Mouse (Mus musculus): ENCODE results near the gene Atxn1.

The Atxn1 gene

DNA sequence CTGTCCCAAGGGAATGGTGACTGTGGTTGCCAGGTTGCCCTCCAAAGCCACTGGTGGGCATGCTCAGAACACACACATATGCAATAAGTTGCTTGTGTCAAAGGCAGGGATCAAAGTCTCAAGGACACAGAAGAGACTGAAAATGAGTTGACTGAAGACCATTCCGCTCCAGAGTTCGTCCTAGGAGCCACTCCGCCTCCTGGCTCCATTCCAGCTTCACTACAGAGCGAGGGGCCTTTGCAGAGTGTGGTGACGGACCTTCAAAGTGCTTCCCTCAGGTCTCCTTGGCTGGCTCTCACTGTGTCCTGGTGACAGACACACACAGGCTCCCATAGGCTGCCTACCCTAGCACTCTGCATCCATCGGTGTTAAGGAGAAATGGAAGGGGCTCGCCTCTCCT is 411.1 kb downstream of the Atxn1 start:
- DNase-seq = peak; percentile 70

DNA sequence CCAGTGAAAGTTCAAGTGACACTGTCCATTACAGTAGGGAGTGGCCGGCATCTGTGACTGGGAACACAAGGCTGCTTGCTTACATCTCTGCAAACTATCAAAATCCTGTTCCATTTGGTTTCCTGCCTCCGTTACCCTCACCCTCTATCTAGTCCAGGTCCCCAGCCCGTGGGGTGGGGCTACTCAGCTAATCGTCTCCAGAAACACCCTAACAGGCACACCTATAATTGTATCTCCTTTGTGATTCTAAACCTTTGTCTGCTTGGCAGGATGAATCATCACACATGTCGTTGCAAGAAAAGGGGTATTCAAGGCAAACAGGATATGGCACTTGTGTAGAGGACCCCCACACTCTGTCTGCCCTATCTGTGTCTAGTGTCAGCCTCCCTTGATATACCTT is 417.3 kb downstream of the Atxn1 start:
- no peak for DNase-seq

DNA sequence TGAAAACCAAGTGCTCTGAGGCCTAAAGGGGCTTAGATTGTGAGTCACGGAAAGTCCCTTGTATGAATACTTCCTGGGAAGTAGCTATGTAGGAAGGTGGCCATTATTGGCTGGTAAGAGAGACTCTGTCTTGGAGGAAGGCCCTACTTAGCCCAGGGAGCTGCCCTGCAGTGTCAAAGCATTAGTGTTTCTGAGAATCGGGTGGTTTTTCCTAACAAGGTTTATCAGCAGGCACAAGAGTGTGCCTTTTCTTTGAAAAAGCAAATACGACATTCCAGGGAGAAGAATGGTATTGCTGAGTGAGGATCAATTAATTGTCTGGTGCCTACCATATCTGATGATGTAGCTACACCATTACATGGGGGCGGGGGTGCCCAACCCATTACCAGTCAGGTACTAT is 417.9 kb downstream of the Atxn1 start:
- no peak for DNase-seq

- DNase-seq = no peak
These were observed 418.8 kb downstream of the Atxn1 start for GRCm38 (mm10) chr13:45545974-45546373.

- peak; percentile 83 for DNase-seq
These were observed 425.6 kb downstream of the Atxn1 start for GRCm38 (mm10) chr13:45539205-45539568.

- DNase-seq = peak; percentile 66
These were observed 426.1 kb downstream of the Atxn1 start for GRCm38 (mm10) chr13:45538532-45539204.

GRCm38 (mm10) chr13:45538091-45538490 is 426.7 kb downstream of the Atxn1 start:
- DNase-seq = no peak

- no peak for DNase-seq
These were observed 427.7 kb downstream of the Atxn1 start for GRCm38 (mm10) chr13:45537110-45537509.

DNA sequence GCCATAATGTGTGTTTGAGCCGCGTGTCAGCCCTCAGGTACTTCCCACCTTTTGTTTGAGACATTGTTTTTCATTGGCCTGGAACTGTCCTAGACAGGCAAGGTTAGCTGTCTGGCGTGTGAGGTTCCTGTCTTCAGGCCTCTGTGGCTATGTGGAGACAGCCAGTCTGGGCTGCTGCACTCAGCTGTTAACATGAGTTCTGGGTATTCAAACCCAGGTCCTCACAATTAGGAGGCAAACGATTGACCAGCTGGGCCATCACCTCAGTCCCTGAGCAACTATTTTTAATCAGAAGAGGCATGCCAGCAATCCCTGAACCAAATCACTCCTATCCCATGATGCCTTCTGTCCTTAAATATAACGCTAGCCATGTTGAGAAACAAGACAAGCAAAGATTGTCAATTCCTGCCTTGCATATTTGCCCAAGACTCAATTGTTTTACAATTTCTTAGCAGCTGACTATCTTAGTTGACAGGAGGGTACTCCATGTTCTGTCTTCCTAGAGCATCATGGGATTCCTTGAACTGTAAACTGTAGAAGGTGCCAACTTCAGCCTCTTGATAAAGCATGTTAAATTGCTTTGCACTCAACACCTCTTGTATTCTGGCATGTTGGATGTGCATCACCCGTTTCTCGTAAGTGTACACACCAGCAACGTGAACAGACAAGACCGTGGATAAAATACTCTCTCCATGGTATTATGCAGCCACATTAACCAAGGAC is 428.9 kb downstream of the Atxn1 start:
- no peak for DNase-seq

GRCm38 (mm10) chr13:45530754-45531153 is 434.1 kb downstream of the Atxn1 start:
- no peak for DNase-seq

DNA sequence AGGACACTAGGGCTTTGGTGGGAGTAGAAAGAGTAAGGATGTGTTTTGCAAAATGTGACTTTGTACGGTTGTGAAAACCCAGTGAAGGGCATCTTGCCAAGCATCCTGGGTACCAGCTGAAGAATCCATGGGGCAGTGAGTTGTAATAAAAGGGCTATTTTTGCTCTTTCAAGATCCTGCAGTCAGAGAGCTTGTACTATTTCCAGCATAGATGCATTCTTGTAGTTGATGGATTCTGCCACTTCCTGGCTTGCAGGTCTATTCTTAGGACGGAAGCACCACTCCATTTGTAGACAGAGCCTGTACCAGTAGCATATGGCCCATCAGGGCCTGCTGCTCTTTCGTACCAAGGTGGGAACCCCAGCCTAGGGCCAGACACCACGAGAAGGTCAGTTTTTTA is 436.0 kb downstream of the Atxn1 start:
- no peak for DNase-seq

- no peak for DNase-seq
These were observed 437.4 kb downstream of the Atxn1 start for GRCm38 (mm10) chr13:45527232-45527964.

- DNase-seq = peak; percentile 84
These were observed 438.6 kb downstream of the Atxn1 start for GRCm38 (mm10) chr13:45526230-45526629.

- DNase-seq = no peak
These were observed 439.9 kb downstream of the Atxn1 start for GRCm38 (mm10) chr13:45524791-45525435.

- DNase-seq = peak; percentile 47
These were observed 440.5 kb downstream of the Atxn1 start for GRCm38 (mm10) chr13:45524305-45524704.

DNA sequence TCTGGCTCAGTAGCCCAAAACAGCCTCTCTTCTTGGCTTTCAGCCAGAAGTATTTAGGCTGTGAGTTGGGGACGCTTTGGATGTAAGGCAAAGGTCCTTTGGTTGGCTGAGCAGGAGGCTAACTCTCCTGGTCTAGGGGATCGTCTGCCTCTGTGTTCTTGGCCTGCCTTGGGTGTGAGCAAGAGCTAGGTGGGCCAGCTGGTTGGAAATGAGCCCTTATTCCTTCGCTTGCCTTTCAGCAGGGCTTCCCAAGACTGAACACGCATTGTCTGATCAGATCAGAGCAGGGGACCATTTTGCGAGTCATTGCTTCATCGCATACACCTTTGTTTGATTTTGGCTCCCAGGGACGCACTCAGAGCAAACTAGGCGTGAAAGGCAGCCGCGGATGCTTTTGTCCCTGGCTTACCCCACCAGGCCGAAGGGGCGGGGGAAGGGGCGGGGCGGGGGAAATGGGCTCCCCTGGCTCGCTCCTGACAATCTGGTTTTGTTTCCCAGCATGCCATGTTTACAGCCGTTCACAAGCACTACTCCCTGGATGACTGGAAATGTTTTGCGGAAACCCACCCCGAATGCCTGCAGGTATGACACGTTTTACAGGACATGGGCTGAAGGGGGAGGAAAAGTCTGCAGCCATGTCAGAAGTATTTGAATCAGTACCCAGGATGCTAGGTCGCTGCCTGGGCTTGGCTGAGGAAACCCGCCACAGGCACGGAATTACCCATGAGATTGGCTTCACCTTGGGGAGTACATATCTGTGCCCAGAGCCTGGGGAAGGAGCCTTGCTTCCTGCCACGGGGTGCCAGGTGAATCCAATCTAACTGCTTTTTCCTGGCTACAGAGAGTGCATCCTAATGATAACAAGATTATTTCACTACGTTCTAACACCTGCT is 448.1 kb downstream of the Atxn1 start:
- peak; percentile 67 for DNase-seq

DNA sequence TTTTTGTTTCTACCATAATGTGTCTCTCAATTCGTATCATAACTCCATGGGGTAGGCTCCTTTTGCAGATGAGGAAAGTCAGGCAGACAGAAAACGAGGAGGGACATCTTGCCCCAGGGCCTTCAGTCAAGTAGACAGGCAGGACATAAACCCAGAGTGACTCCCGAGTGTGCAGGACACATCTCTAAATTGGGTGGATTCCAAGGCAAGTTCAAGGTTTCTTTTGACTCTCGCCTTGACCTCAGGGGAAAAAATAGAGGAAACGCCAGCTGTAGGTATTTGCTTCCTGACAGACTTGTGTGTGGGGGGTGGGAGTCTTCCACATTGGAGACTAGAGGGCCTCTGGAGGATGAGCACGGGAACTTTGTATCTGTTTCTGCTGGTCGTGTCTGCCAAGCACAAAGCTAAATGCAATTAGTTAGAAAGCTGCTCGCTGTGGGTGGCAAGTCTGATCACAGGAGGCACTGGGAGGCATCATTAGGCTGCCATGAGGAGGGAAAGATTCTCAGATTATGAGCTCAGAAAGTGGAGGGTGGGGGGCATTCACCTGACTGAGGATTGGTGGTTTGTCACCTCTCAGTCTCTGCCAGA is 449.9 kb downstream of the Atxn1 start:
- DNase-seq = peak; percentile 51

GRCm38 (mm10) chr13:45514115-45514514 is 450.7 kb downstream of the Atxn1 start:
- DNase-seq = no peak

GRCm38 (mm10) chr13:45513009-45513984 is 451.5 kb downstream of the Atxn1 start:
- DNase-seq = no peak

DNA sequence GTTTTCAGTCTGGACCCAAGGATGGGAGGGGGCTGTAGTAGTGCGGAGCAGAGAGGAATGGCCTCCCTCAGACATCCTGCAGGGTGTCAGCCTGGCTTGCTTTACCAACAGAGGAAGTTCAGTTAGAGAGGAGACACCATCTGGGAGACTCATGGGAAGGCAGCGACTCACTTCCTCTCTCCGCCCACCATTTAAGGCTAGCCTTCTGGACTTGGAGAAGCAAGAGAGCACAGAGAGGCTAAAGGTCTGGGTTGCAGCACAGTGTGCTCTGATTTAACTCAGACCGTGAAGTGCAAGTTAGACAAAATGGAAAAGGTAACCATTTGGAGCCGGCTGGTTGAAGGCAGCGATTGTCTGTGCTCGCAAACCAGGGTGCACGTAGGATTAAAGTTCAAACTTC is 452.3 kb downstream of the Atxn1 start:
- DNase-seq = peak; percentile 65
